Mouse (Mus musculus): ENCODE measurements at regions not wholly inside any gene's neighbourhood (a gene's known extent, or its start where the extent isn't known, plus 50 kb on each side); places are given as distances from the start of the nearest gene placed in this dataset.
A peak's percentile ranks its signal among the peaks of the same experiment; 100 is the strongest.
"Not testable (repeated sequence)": the region's sequence is repeated elsewhere in the genome, so short reads cannot be mapped to it uniquely, and the experiment has no call there.

GRCm38 (mm10) chr6:9633931-9634330, 685.7 kb downstream of the Nxph1 start:
- Histone ChIP-seq H3K4me1 (replicated peaks; ENCODE audit: low read depth, low read length) (peaks cover 3% of the 10 kb centered on the region; the same call in 1 of the 2 replicates), H3K9me3 (ENCODE audit: low read length) (no peaks in the 10 kb centered on the region), H3K36me3 (ENCODE audit: insufficient read depth, low read length) (no peaks in the 10 kb centered on the region), H3K4me3 (replicated peaks; ENCODE audit: low read length) (no peak overlapping the region), H3K27me3 (ENCODE audit: insufficient read depth, low read length) (no peaks in the 10 kb centered on the region)
- TF ChIP-seq CTCF (conservative IDR thresholded peaks at IDR 0.05; ENCODE audit: low read length) (no peak), NANOG (IDR thresholded peaks at IDR 0.05; ENCODE audit: borderline replicate concordance, low read length) (peak; percentile 87; the same call in 1 of the 2 replicates)

GRCm38 (mm10) chr6:9643456-9643855, 695.2 kb downstream of the Nxph1 start:
- H3K36me3 ChIP-seq (ENCODE audit: insufficient read depth, low read length); H3K27me3 ChIP-seq (ENCODE audit: insufficient read depth, low read length); H3K4me3 ChIP-seq (replicated peaks; ENCODE audit: low read length); H3K4me1 ChIP-seq (replicated peaks; ENCODE audit: low read depth, low read length): not testable (repeated sequence)
- peaks cover 23% of the 10 kb centered on the region for H3K9me3 ChIP-seq (ENCODE audit: low read length)

- not testable (repeated sequence) for H3K4me1 ChIP-seq (replicated peaks; ENCODE audit: low read depth, low read length); H3K36me3 ChIP-seq (ENCODE audit: insufficient read depth, low read length); H3K4me3 ChIP-seq (replicated peaks; ENCODE audit: low read length); H3K27me3 ChIP-seq (ENCODE audit: insufficient read depth, low read length)
- peaks cover 23% of the 10 kb centered on the region for H3K9me3 ChIP-seq (ENCODE audit: low read length)
Observed at GRCm38 (mm10) chr6:9643926-9644325, 695.7 kb downstream of the Nxph1 start.

GRCm38 (mm10) chr6:9659672-9660071, 711.4 kb downstream of the Nxph1 start:
- no peak for TF ChIP-seq NANOG (IDR thresholded peaks at IDR 0.05; ENCODE audit: borderline replicate concordance, low read length)
- TF ChIP-seq CTCF (conservative IDR thresholded peaks at IDR 0.05; ENCODE audit: low read length): no peak
- TF ChIP-seq POU5F1 (IDR thresholded peaks at IDR 0.05; ENCODE audit: borderline replicate concordance, low read length): no peak
- Histone ChIP-seq H3K9me3 (ENCODE audit: low read length) (peaks cover 12% of the 10 kb centered on the region), H3K27me3 (ENCODE audit: insufficient read depth, low read length) (no peaks in the 10 kb centered on the region), H3K4me3 (replicated peaks; ENCODE audit: low read length) (no peak overlapping the region), H3K4me1 (replicated peaks; ENCODE audit: low read depth, low read length) (peaks cover 9% of the 10 kb centered on the region), H3K36me3 (ENCODE audit: insufficient read depth, low read length) (no peaks in the 10 kb centered on the region)

GRCm38 (mm10) chr6:9685182-9685581, 737.0 kb downstream of the Nxph1 start:
- TF ChIP-seq NANOG (IDR thresholded peaks at IDR 0.05; ENCODE audit: borderline replicate concordance, low read length) (no peak), POU5F1 (IDR thresholded peaks at IDR 0.05; ENCODE audit: borderline replicate concordance, low read length) (no peak), CTCF (conservative IDR thresholded peaks at IDR 0.05; ENCODE audit: low read length) (no peak)
- no peaks in the 10 kb centered on the region for H3K36me3 ChIP-seq (ENCODE audit: insufficient read depth, low read length)
- H3K27me3 ChIP-seq (ENCODE audit: insufficient read depth, low read length): no peaks in the 10 kb centered on the region
- H3K4me1 ChIP-seq (replicated peaks; ENCODE audit: low read depth, low read length): no peaks in the 10 kb centered on the region
- H3K9me3 ChIP-seq (ENCODE audit: low read length): peaks cover 12% of the 10 kb centered on the region
- no peak overlapping the region for H3K4me3 ChIP-seq (replicated peaks; ENCODE audit: low read length)

GRCm38 (mm10) chr6:9693714-9694113, 745.5 kb downstream of the Nxph1 start:
- no peaks in the 10 kb centered on the region for H3K9me3 ChIP-seq (ENCODE audit: low read length)
- H3K27me3 ChIP-seq (ENCODE audit: insufficient read depth, low read length): no peaks in the 10 kb centered on the region
- H3K4me3 ChIP-seq (replicated peaks; ENCODE audit: low read length): no peak overlapping the region
- H3K36me3 ChIP-seq (ENCODE audit: insufficient read depth, low read length): no peaks in the 10 kb centered on the region
- no peak for TF ChIP-seq CTCF (conservative IDR thresholded peaks at IDR 0.05; ENCODE audit: low read length)
- no peak for TF ChIP-seq POU5F1 (IDR thresholded peaks at IDR 0.05; ENCODE audit: borderline replicate concordance, low read length)
- TF ChIP-seq NANOG (IDR thresholded peaks at IDR 0.05; ENCODE audit: borderline replicate concordance, low read length): peak; percentile 79; the same call in 1 of the 2 replicates
- peaks cover 7% of the 10 kb centered on the region for H3K4me1 ChIP-seq (replicated peaks; ENCODE audit: low read depth, low read length)

- H3K9me3 ChIP-seq (ENCODE audit: low read length): no peaks in the 10 kb centered on the region
- H3K4me3 ChIP-seq (replicated peaks; ENCODE audit: low read length): no peak overlapping the region
- H3K36me3 ChIP-seq (ENCODE audit: insufficient read depth, low read length): no peaks in the 10 kb centered on the region
- no peak for TF ChIP-seq CTCF (conservative IDR thresholded peaks at IDR 0.05; ENCODE audit: low read length)
- H3K4me1 ChIP-seq (replicated peaks; ENCODE audit: low read depth, low read length): peaks cover 7% of the 10 kb centered on the region
- H3K27me3 ChIP-seq (ENCODE audit: insufficient read depth, low read length): no peaks in the 10 kb centered on the region
Observed at GRCm38 (mm10) chr6:9697698-9698097, 749.5 kb downstream of the Nxph1 start.

- no peaks in the 10 kb centered on the region for H3K36me3 ChIP-seq (ENCODE audit: insufficient read depth, low read length)
- H3K4me3 ChIP-seq (replicated peaks; ENCODE audit: low read length): no peak overlapping the region
- H3K27me3 ChIP-seq (ENCODE audit: insufficient read depth, low read length): no peaks in the 10 kb centered on the region
- H3K4me1 ChIP-seq (replicated peaks; ENCODE audit: low read depth, low read length): peaks cover 6% of the 10 kb centered on the region
- H3K9me3 ChIP-seq (ENCODE audit: low read length): no peaks in the 10 kb centered on the region
- no peak for TF ChIP-seq CTCF (conservative IDR thresholded peaks at IDR 0.05; ENCODE audit: low read length)
- TF ChIP-seq POU5F1 (IDR thresholded peaks at IDR 0.05; ENCODE audit: borderline replicate concordance, low read length): no peak
- no peak for TF ChIP-seq NANOG (IDR thresholded peaks at IDR 0.05; ENCODE audit: borderline replicate concordance, low read length)
Observed at GRCm38 (mm10) chr6:9698193-9698592, 750.0 kb downstream of the Nxph1 start.
